Mouse (Mus musculus) liver, embryonic 14.5 days (tissue): ENCODE measurements around the gene Zfp799. TPM values are rescaled to one million over a fixed set of nuclear protein-coding genes. Genes with fewer than 3 reads are reported as not detected.
"Not testable (repeated sequence)": the region's sequence is repeated elsewhere in the genome, so short reads cannot be mapped to it uniquely, and the experiment has no call there.

Experiments
- ATAC-seq: fragments of 200-750 bp; cut with Nextera tagmentation; 2 replicates; pipeline ENCODE4 v1.8.0; 2017; ENCODE audit warnings: moderate number of reproducible peaks, mild to moderate bottlenecking, moderate library complexity; ENCODE audit not compliant: insufficient read depth
- DNase-seq, 3 experiments: peaks; one replicate each; pipeline ENCODE4 v3.0.0-alpha.2; 2012 to 2013; ENCODE audit warnings: low read depth in 3 of 3, low spot score in 3 of 3
- H3K27ac ChIP-seq: fragments of 300-500 bp; sonication (generic); 2 replicates; pipeline ENCODE4 v1.5.1; 2014; ENCODE audit warnings: moderate library complexity, mild to moderate bottlenecking, control low read depth, inconsistent platforms
- H3K27me3 ChIP-seq: fragments of 300-500 bp; sonication (generic); 2 replicates; pipeline ENCODE4 v1.6.1; 2014; ENCODE audit warnings: mild to moderate bottlenecking, low read length, moderate library complexity; ENCODE audit not compliant: control insufficient read depth, insufficient read depth
- H3K36me3 ChIP-seq: fragments of 300-500 bp; sonication (generic); replicated peaks from 2 replicates; pipeline ENCODE4 v1.6.1; 2014; ENCODE audit warnings: low read depth; ENCODE audit not compliant: control insufficient read depth, insufficient read depth
- H3K4me1 ChIP-seq, 2 experiments: fragments of 200-500 bp in 1 of 2; fragments of 300-500 bp in 1 of 2; sonication (generic) in 1 of 2; replicated peaks; 2 replicates each; pipeline ENCODE4 v1.6.1; 2012 to 2014; ENCODE audit warnings: antibody characterized with exemption in 1 of 2, inconsistent platforms in 1 of 2, low read length in 1 of 2; ENCODE audit not compliant: control insufficient read depth in 2 of 2, insufficient read depth in 2 of 2
- H3K4me2 ChIP-seq: fragments of 300-500 bp; sonication (generic); 2 replicates; pipeline ENCODE4 v1.6.1; 2014; ENCODE audit warnings: low read depth, mild to moderate bottlenecking, control low read depth, moderate library complexity
- H3K4me3 ChIP-seq, 2 experiments: fragments of 200-500 bp in 1 of 2; fragments of 300-500 bp in 1 of 2; sonication (generic) in 1 of 2; 2 replicates each; pipeline ENCODE4 v1.5.1; 2012 to 2014; ENCODE audit warnings: low read depth in 2 of 2, low read length in 2 of 2, mild to moderate bottlenecking in 2 of 2, control low read depth in 1 of 2, inconsistent platforms in 1 of 2, moderate library complexity in 1 of 2; ENCODE audit not compliant: insufficient read depth in 1 of 2
- H3K9ac ChIP-seq: fragments of 300-500 bp; sonication (generic); replicated peaks from 2 replicates; pipeline ENCODE4 v1.6.1; 2014; ENCODE audit warnings: mild to moderate bottlenecking, control low read depth, moderate library complexity
- H3K9me3 ChIP-seq: fragments of 300-500 bp; sonication (generic); 2 replicates; pipeline ENCODE4 v1.6.1; 2016; ENCODE audit warnings: low read length, mixed read lengths; ENCODE audit not compliant: control insufficient read depth
- CTCF ChIP-seq: IDR thresholded peaks from 2 replicates; pipeline ENCODE4 v1.5.1; 2016; ENCODE audit warnings: antibody characterized with exemption, low read depth, control low read depth
- EP300 ChIP-seq: IDR thresholded peaks from 2 replicates; pipeline ENCODE4 v1.6.1; 2016; ENCODE audit warnings: antibody characterized with exemption, low read depth
- WGBS: fragments of 180-500 bp; shearing (Covaris S2); extraction: QIAGEN DNeasy Blood & Tissue Kit; methylation state at CpG from one replicate; pipeline ENCODE4 v1.1.7; 2014; ENCODE audit not compliant: insufficient replicate concordance; 5-methylcytosine and 5-hydroxymethylcytosine counted together
- polyA plus RNA-seq, 2 experiments: library from polyadenylated mRNA; depleted of rRNA in 1 of 2; stranded (reverse) in 1 of 2; unstranded in 1 of 2; fragments of >200 nt; fragmentation: Nextera tagmentation in 1 of 2; extraction: Ambion mirVana in 1 of 2; gene quantifications; 2 replicates each; pipeline versions ENCODE4 v1.2.1 to v1.2.3; 2012 to 2014

Zfp799 gene
- polyA plus RNA-seq, 2 experiments, result 0.71 to 1.0 TPM

- Histone ChIP-seq H3K9ac (no peak overlapping the region), H3K36me3 (no peaks in the 10 kb centered on the region), H3K4me1 (no peaks in the 10 kb centered on the region), H3K27ac (no peak overlapping the region), H3K4me3 (no peak overlapping the region), H3K4me2 (no peak overlapping the region), H3K9me3 (no peaks in the 10 kb centered on the region), H3K27me3 (no peaks in the 10 kb centered on the region)
- TF ChIP-seq EP300, result no peak
- no peak for TF ChIP-seq CTCF
- DNase-seq (no peak), ATAC-seq (no peak)
- 56% methylated on average over 1 of the region's 1 CpGs for WGBS
These were observed 41.4 kb upstream of the Zfp799 start for GRCm38 (mm10) chr17:32871483-32871882.

GRCm38 (mm10) chr17:32867266-32867665 lies 37.2 kb upstream of the Zfp799 start:
- not testable (repeated sequence) for H3K27me3 ChIP-seq
- WGBS, result 48% methylated on average over 3 of the region's 7 CpGs

GRCm38 (mm10) chr17:32856713-32857112 lies 26.7 kb upstream of the Zfp799 start:
- H3K4me3 ChIP-seq, DNase-seq, H3K9ac ChIP-seq, H3K27ac ChIP-seq, H3K9me3 ChIP-seq, H3K4me2 ChIP-seq, ATAC-seq, H3K27me3 ChIP-seq, H3K4me1 ChIP-seq, H3K36me3 ChIP-seq: not testable (repeated sequence)
- WGBS, result 41% methylated on average over 3 of the region's 6 CpGs

More at GRCm38 (mm10) chr17:32867266-32867665, 37.2 kb upstream of the Zfp799 start:
- not testable (repeated sequence) for H3K4me3 ChIP-seq, H3K4me2 ChIP-seq, H3K9me3 ChIP-seq, DNase-seq, ATAC-seq, H3K36me3 ChIP-seq, H3K27ac ChIP-seq, H3K4me1 ChIP-seq, H3K9ac ChIP-seq

GRCm38 (mm10) chr17:32851581-32851980 lies 21.5 kb upstream of the Zfp799 start:
- no peak for DNase-seq
- no peak overlapping the region for H3K4me3 ChIP-seq

GRCm38 (mm10) chr17:32841388-32841787 lies 11.3 kb upstream of the Zfp799 start:
- Histone ChIP-seq H3K4me1 (no peaks in the 10 kb centered on the region), H3K9ac (no peak overlapping the region), H3K36me3 (no peaks in the 10 kb centered on the region), H3K27me3 (no peaks in the 10 kb centered on the region), H3K27ac (no peak overlapping the region), H3K9me3 (no peaks in the 10 kb centered on the region), H3K4me3 (no peak overlapping the region), H3K4me2 (no peak overlapping the region)
- no peak for TF ChIP-seq CTCF
- TF ChIP-seq EP300, result no peak
- DNase-seq (no peak), ATAC-seq (no peak)
- 75% methylated on average over 2 of the region's 2 CpGs for WGBS

More at GRCm38 (mm10) chr17:32851581-32851980, 21.5 kb upstream of the Zfp799 start:
- H3K4me2 ChIP-seq, result no peak overlapping the region
- no peak overlapping the region for H3K9ac ChIP-seq
- H3K27ac ChIP-seq, result no peak overlapping the region
- 54% methylated on average over 7 of the region's 7 CpGs for WGBS
- no peaks in the 10 kb centered on the region for H3K4me1 ChIP-seq
- no peaks in the 10 kb centered on the region for H3K9me3 ChIP-seq
- no peaks in the 10 kb centered on the region for H3K36me3 ChIP-seq
- no peak for ATAC-seq
- H3K27me3 ChIP-seq, result no peaks in the 10 kb centered on the region
- no peak for TF ChIP-seq EP300
- TF ChIP-seq CTCF, result no peak
